Mouse (Mus musculus): ENCODE measurements around the gene Rcan3.

GRCm38 (mm10) chr4:135429990-135430760, 3.5 kb downstream of the Rcan3 start:
- TF ChIP-seq CTCF (IDR thresholded peaks at IDR 0.05; ENCODE audit: control insufficient read depth, insufficient read depth, insufficient read length) = no peak
- TF ChIP-seq MAX (IDR thresholded peaks at IDR 0.05) = no peak

Measured in C2C12 (cell line).